Mouse (Mus musculus) intestine, embryonic 14.5 days (tissue): ENCODE results near the gene Cops2. TPM values are rescaled to one million over a fixed set of nuclear protein-coding genes. Genes with fewer than 3 reads are reported as not detected.

Experiments used
- ATAC-seq: fragments of 200-750 bp; cut with Nextera tagmentation; replicated peaks from 2 replicates; pipeline ENCODE4 v1.8.0; 2017; ENCODE audit warnings: low read depth, moderate number of reproducible peaks, moderate TSS enrichment, moderate library complexity; ENCODE audit not compliant: low FRiP score, low TSS enrichment
- DNase-seq: peaks from one replicate; pipeline ENCODE4 v3.0.0-alpha.2; 2018; ENCODE audit warnings: low spot score
- H3K27ac ChIP-seq: fragments of 300-500 bp; sonication (generic); 2 replicates; pipeline ENCODE4 v1.5.1; 2014; ENCODE audit warnings: low read depth, mild to moderate bottlenecking, control low read depth
- H3K27me3 ChIP-seq: fragments of 300-500 bp; sonication (generic); replicated peaks from 2 replicates; pipeline ENCODE4 v1.6.1; 2014; ENCODE audit warnings: low read length, control low read depth; ENCODE audit not compliant: control insufficient read depth, insufficient read depth
- H3K36me3 ChIP-seq: fragments of 300-500 bp; sonication (generic); 2 replicates; pipeline ENCODE4 v1.6.1; 2014; ENCODE audit warnings: low read length, control low read depth; ENCODE audit not compliant: control insufficient read depth, insufficient read depth
- H3K4me1 ChIP-seq: fragments of 300-500 bp; sonication (generic); replicated peaks from 2 replicates; pipeline ENCODE4 v1.6.1; 2014; ENCODE audit warnings: low read length, control low read depth, mixed read lengths; ENCODE audit not compliant: control insufficient read depth, insufficient read depth
- H3K4me2 ChIP-seq: fragments of 300-500 bp; sonication (generic); 2 replicates; pipeline ENCODE4 v1.6.1; 2014; ENCODE audit warnings: low read length
- H3K4me3 ChIP-seq: fragments of 300-500 bp; sonication (generic); 2 replicates; pipeline ENCODE4 v1.5.1; 2014; ENCODE audit warnings: low read depth, low read length, control low read depth, mixed read lengths
- H3K9ac ChIP-seq: fragments of 300-500 bp; sonication (generic); 2 replicates; pipeline ENCODE4 v1.6.1; 2014; ENCODE audit warnings: mild to moderate bottlenecking, low read length
- H3K9me3 ChIP-seq: fragments of 300-500 bp; sonication (generic); 2 replicates; pipeline ENCODE4 v1.6.1; 2016; ENCODE audit warnings: low read length, control low read depth; ENCODE audit not compliant: control insufficient read depth
- WGBS: fragments of 180-500 bp; shearing (Covaris S2); extraction: QIAGEN DNeasy Blood & Tissue Kit; methylation state at CpG from one replicate; pipeline ENCODE4 v1.1.7; 2014; 5-methylcytosine and 5-hydroxymethylcytosine counted together
- polyA plus RNA-seq: library from polyadenylated mRNA; unstranded; fragments of >200 nt; fragmentation: Nextera tagmentation; extraction: Ambion mirVana; gene quantifications from 2 replicates; pipeline ENCODE4 v1.2.1, GENCODE M21; 2014

The Cops2 gene
- polyA plus RNA-seq, 1 experiment from 2014 or later: 70.9 TPM

- Histone ChIP-seq H3K4me3 (no peak overlapping the region), H3K9ac (no peak overlapping the region), H3K27me3 (no peaks in the 10 kb centered on the region), H3K4me2 (no peak overlapping the region), H3K36me3 (no peaks in the 10 kb centered on the region), H3K4me1 (no peaks in the 10 kb centered on the region), H3K27ac (no peak overlapping the region), H3K9me3 (0 out of 2 replicates have a peak, but pooled peaks cover 8% of the 10 kb centered on the region)
- 68% methylated on average over 7 of the region's 7 CpGs for WGBS
- no peak for DNase-seq
- ATAC-seq: no peak
Observed at GRCm38 (mm10) chr2:125809551-125809950, 49.4 kb downstream of the Cops2 start.

- no peak overlapping the region for H3K4me3 ChIP-seq
- 0 out of 2 replicates have a peak, but pooled peaks cover 8% of the 10 kb centered on the region for H3K9me3 ChIP-seq
- H3K36me3 ChIP-seq: no peaks in the 10 kb centered on the region
- ATAC-seq: no peak
- no peak overlapping the region for H3K27ac ChIP-seq
- no peak for DNase-seq
- WGBS: 70% methylated on average over 1 of the region's 1 CpGs
- H3K4me2 ChIP-seq: no peak overlapping the region
- H3K9ac ChIP-seq: no peak overlapping the region
- no peaks in the 10 kb centered on the region for H3K4me1 ChIP-seq
- no peaks in the 10 kb centered on the region for H3K27me3 ChIP-seq
Observed at GRCm38 (mm10) chr2:125805826-125806225, 53.1 kb downstream of the Cops2 start.

GRCm38 (mm10) chr2:125801947-125802346 is 57.0 kb downstream of the Cops2 start:
- no peaks in the 10 kb centered on the region for H3K36me3 ChIP-seq
- ATAC-seq (no peak), DNase-seq (no peak)
- H3K9me3 ChIP-seq: 0 out of 2 replicates have a peak, but pooled peaks cover 8% of the 10 kb centered on the region
- no peaks in the 10 kb centered on the region for H3K27me3 ChIP-seq
- no peak overlapping the region for H3K9ac ChIP-seq
- WGBS: 84% methylated on average over 4 of the region's 4 CpGs
- H3K4me3 ChIP-seq: no peak overlapping the region
- H3K4me2 ChIP-seq: no peak overlapping the region
- H3K4me1 ChIP-seq: no peaks in the 10 kb centered on the region
- no peak overlapping the region for H3K27ac ChIP-seq

GRCm38 (mm10) chr2:125801038-125801437 is 57.9 kb downstream of the Cops2 start:
- Histone ChIP-seq H3K4me2 (no peak overlapping the region), H3K27ac (no peak overlapping the region), H3K27me3 (no peaks in the 10 kb centered on the region), H3K36me3 (no peaks in the 10 kb centered on the region), H3K9ac (no peak overlapping the region), H3K9me3 (0 out of 2 replicates have a peak, but pooled peaks cover 1% of the 10 kb centered on the region), H3K4me1 (no peaks in the 10 kb centered on the region), H3K4me3 (no peak overlapping the region)
- ATAC-seq (no peak), DNase-seq (no peak)
- WGBS: 46% methylated on average over 8 of the region's 8 CpGs

- no peak overlapping the region for H3K4me2 ChIP-seq
- WGBS: 81% methylated on average over 4 of the region's 4 CpGs
Observed at GRCm38 (mm10) chr2:125800428-125800827, 58.5 kb downstream of the Cops2 start.

GRCm38 (mm10) chr2:125797872-125798271 is 61.1 kb downstream of the Cops2 start:
- Histone ChIP-seq H3K4me1 (no peaks in the 10 kb centered on the region), H3K4me2 (no peak overlapping the region), H3K9me3 (no peaks in the 10 kb centered on the region), H3K36me3 (no peaks in the 10 kb centered on the region), H3K9ac (no peak overlapping the region), H3K4me3 (no peak overlapping the region), H3K27me3 (no peaks in the 10 kb centered on the region), H3K27ac (no peak overlapping the region)
- DNase-seq (no peak), ATAC-seq (no peak)

More at GRCm38 (mm10) chr2:125800428-125800827, 58.5 kb downstream of the Cops2 start:
- DNase-seq: no peak
- Histone ChIP-seq H3K27ac (no peak overlapping the region), H3K9ac (no peak overlapping the region), H3K36me3 (no peaks in the 10 kb centered on the region), H3K9me3 (no peaks in the 10 kb centered on the region), H3K4me1 (no peaks in the 10 kb centered on the region), H3K27me3 (no peaks in the 10 kb centered on the region), H3K4me3 (no peak overlapping the region)
- ATAC-seq: no peak

GRCm38 (mm10) chr2:125795118-125795517 is 63.8 kb downstream of the Cops2 start:
- Histone ChIP-seq H3K4me2 (no peak overlapping the region), H3K9me3 (no peaks in the 10 kb centered on the region), H3K27me3 (no peaks in the 10 kb centered on the region), H3K4me1 (no peaks in the 10 kb centered on the region), H3K27ac (no peak overlapping the region), H3K9ac (no peak overlapping the region), H3K36me3 (no peaks in the 10 kb centered on the region), H3K4me3 (no peak overlapping the region)
- no peak for DNase-seq
- ATAC-seq: no peak
- WGBS: 66% methylated on average over 2 of the region's 2 CpGs

GRCm38 (mm10) chr2:125794166-125794565 is 64.8 kb downstream of the Cops2 start:
- Histone ChIP-seq H3K27ac (no peak overlapping the region), H3K36me3 (no peaks in the 10 kb centered on the region), H3K4me3 (no peak overlapping the region), H3K4me1 (no peaks in the 10 kb centered on the region), H3K4me2 (no peak overlapping the region), H3K9ac (no peak overlapping the region), H3K27me3 (no peaks in the 10 kb centered on the region), H3K9me3 (no peaks in the 10 kb centered on the region)
- WGBS: 40% methylated on average over 2 of the region's 2 CpGs
- ATAC-seq (no peak), DNase-seq (no peak)

GRCm38 (mm10) chr2:125792879-125793261 is 66.1 kb downstream of the Cops2 start:
- Histone ChIP-seq H3K4me1 (no peaks in the 10 kb centered on the region), H3K4me3 (no peak overlapping the region), H3K36me3 (no peaks in the 10 kb centered on the region), H3K9ac (no peak overlapping the region), H3K9me3 (no peaks in the 10 kb centered on the region), H3K27ac (no peak overlapping the region), H3K27me3 (no peaks in the 10 kb centered on the region), H3K4me2 (no peak overlapping the region)
- DNase-seq (no peak), ATAC-seq (no peak)
- 82% methylated on average over 11 of the region's 11 CpGs for WGBS
